Mouse (Mus musculus) heart, adult 2 months (tissue): Measurements from ENCODE around the gene Rps6kb2. TPM values are rescaled to one million over a fixed set of nuclear protein-coding genes. Genes with fewer than 3 reads are reported as not detected.

Source experiments
- DNase-seq, 2 experiments: peaks; one replicate each; pipeline ENCODE4 v3.0.0; 2021
- H3K27ac ChIP-seq: fragments of 200-600 bp; 2 replicates; pipeline ENCODE4 v1.8.1; 2022
- H3K27me3 ChIP-seq: fragments of 200-500 bp; 2 replicates; pipeline ENCODE4 v1.6.1; 2012; ENCODE audit warnings: mild to moderate bottlenecking, low read length, inconsistent platforms, mixed read lengths; ENCODE audit not compliant: control insufficient read depth, insufficient read depth
- H3K36me3 ChIP-seq: fragments of 200-500 bp; 2 replicates; pipeline ENCODE4 v1.6.1; 2012; ENCODE audit warnings: low read length, inconsistent platforms; ENCODE audit not compliant: control insufficient read depth, insufficient read depth
- H3K4me1 ChIP-seq: fragments of 200-500 bp; 2 replicates; pipeline ENCODE4 v1.6.1; 2011; ENCODE audit warnings: low read length; ENCODE audit not compliant: control insufficient read depth, insufficient read depth
- H3K4me3 ChIP-seq: fragments of 200-600 bp; 2 replicates; pipeline ENCODE4 v1.8.1; 2022
- H3K79me2 ChIP-seq: fragments of 200-500 bp; replicated peaks from 2 replicates; pipeline ENCODE4 v1.6.1; 2012; ENCODE audit warnings: mild to moderate bottlenecking, inconsistent platforms, low read length, moderate library complexity, mixed read lengths; ENCODE audit not compliant: control insufficient read depth, insufficient read depth
- H3K9ac ChIP-seq: fragments of 200-500 bp; 2 replicates; pipeline ENCODE4 v1.6.1; 2012; ENCODE audit warnings: low read depth, mild to moderate bottlenecking, control low read depth, inconsistent platforms, low read length, mixed read lengths
- CTCF ChIP-seq: fragments of 200-600 bp; IDR thresholded peaks from 2 replicates; pipeline ENCODE4 v1.8.1; 2022; ENCODE audit warnings: antibody characterized with exemption, mild to moderate bottlenecking, moderate library complexity
- EP300 ChIP-seq: fragments of 200-500 bp; IDR thresholded peaks from 2 replicates; pipeline ENCODE4 v1.6.1; 2011; ENCODE audit warnings: low read depth, low read length, control low read depth; ENCODE audit not compliant: insufficient read depth
- POLR2A ChIP-seq: fragments of 200-500 bp; IDR thresholded peaks from 2 replicates; pipeline ENCODE4 v1.6.1; 2011; ENCODE audit warnings: mild to moderate bottlenecking, low read depth, low read length, control low read depth; ENCODE audit not compliant: insufficient read depth
- WGBS: fragments of 180-500 bp; shearing (Covaris S2); methylation state at CpG from one replicate; pipeline ENCODE4 v1.1.7; 2018; 5-methylcytosine and 5-hydroxymethylcytosine counted together
- intact Hi-C: fragments of 180-260 bp; cut with DNase I; formaldehyde crosslinking; loops from one replicate; pipeline ENCODE4 v1.15.1; 2025
- polyA plus RNA-seq: library from polyadenylated mRNA; depleted of rRNA; stranded (reverse); fragments of >200 nt; gene quantifications from 2 replicates; pipeline ENCODE4 v1.2.3, GENCODE M21; 2012
- total RNA-seq, 2 experiments: library from RNA; stranded (reverse); gene quantifications; 2 replicates each; pipeline ENCODE4 v1.2.3; 2021

The Rps6kb2 gene
- total and polyA plus RNA-seq, 3 experiments, result 14.7 to 32.9 (median 18.2) TPM

DNA sequence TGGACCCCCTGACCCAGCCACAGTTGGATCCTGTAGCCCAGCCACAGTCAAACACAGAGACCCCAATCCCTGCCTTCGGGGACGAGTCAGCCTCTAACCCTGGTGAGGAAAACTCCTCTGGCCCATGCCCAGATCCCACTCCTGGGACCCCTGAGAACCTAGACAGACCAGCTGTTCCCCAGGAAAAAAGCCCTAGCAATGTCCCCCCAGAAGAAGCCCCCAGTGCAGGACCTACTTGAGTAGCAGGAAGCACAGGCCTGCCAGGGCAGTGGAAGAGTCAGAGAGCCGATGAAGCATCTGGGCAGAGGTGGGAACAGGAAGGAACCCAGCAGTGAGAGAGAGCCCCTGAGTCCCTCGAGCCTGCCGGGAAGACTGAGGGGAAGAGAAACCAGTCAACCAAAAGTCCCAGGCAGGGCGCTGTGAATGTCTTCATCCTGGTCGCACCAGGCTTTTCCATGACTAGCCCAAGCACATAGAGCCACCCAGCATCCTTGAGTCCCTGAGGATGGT lies 19.3 kb downstream of the Rps6kb2 start, which contains the start of gene Cabp4:
Cabp4 (minus strand) TSS at position 275 of the 510 bp plus-strand sequence.
- Histone ChIP-seq H3K4me3 (no peak within 1 kb of the TSS), H3K79me2 (no peaks in the 10 kb centered on the region), H3K36me3 (no peaks in the 10 kb centered on the region), H3K4me1 (peaks cover 5% of the 10 kb centered on the region), H3K27ac (peak within 1 kb of the TSS; percentile 68), H3K9ac (no peak within 1 kb of the TSS), H3K27me3 (no peaks in the 10 kb centered on the region)
- DNase-seq, result no peak
- intact Hi-C loops, result no loop called here
- TF ChIP-seq CTCF (no peak), EP300 (no peak), POLR2A (no peak)
- WGBS, result 64% methylated on average over 7 of the region's 7 CpGs

DNA sequence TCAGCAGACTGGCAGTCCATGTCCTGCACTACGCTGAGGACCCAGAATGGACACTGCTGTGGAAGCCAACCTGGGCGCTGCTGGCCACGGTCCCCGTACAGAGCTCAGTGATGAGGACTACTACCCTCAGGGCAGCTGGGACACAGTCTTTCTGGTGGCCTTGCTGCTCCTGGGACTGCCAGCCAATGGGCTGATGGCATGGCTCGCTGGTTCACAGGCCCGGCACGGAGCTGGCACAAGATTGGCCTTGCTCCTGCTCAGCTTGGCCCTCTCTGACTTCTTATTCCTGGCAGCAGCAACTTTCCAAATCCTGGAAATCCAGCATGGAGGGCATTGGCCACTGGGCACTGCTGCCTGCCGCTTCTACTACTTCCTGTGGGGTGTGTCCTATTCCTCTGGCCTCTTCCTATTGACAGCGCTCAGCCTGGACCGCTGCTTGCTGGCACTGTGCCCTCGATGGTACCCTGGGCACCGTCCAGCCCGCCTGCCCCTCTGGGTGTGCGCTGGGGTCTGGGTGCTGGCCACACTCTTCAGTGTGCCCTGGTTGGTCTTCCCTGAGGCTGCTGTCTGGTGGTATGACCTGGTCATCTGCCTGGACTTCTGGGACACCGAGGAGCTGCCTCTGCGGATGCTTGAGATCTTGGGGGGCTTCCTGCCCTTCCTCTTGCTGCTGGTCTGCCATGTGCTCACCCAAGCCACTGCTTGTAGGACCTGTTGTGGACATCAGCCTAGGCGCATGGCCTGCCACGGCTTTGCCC lies 20.6 kb downstream of the Rps6kb2 start:
- Histone ChIP-seq H3K9ac (no peak overlapping the region), H3K79me2 (no peaks in the 10 kb centered on the region), H3K4me1 (peaks cover 1% of the 10 kb centered on the region; the same call in 1 of the 2 replicates), H3K27ac (no peak overlapping the region), H3K4me3 (no peak overlapping the region), H3K27me3 (no peaks in the 10 kb centered on the region), H3K36me3 (no peaks in the 10 kb centered on the region)
- TF ChIP-seq CTCF (no peak), POLR2A (no peak), EP300 (no peak)
- intact Hi-C loops, result no loop called here
- 78% methylated on average over 18 of the region's 18 CpGs for WGBS
- no peak for DNase-seq

DNA sequence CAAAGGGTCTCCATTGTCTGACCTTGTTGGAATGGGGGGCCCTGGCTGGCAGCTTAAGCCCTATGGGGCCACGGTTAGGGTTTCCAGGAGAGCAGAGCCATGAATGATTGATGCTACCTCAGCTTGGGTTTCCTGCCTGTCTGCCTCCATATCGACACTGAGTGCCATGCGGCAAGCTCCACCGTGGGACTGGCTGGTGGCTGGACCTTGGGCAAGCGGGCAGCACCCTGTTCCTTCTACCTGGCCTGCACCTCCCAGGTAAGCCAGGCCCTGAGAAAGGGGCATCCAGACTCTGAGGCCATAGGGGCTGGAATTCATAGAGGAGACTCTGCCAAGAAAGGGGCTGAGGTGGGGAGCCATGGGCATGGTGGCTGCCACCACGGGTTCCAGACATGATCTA lies 23.0 kb downstream of the Rps6kb2 start:
- WGBS, result 82% methylated on average over 6 of the region's 6 CpGs
- Histone ChIP-seq H3K4me3 (no peak overlapping the region), H3K79me2 (no peaks in the 10 kb centered on the region), H3K4me1 (0 out of 2 replicates have a peak, but pooled peaks cover 1% of the 10 kb centered on the region), H3K27me3 (no peaks in the 10 kb centered on the region), H3K27ac (no peak overlapping the region), H3K36me3 (no peaks in the 10 kb centered on the region), H3K9ac (no peak overlapping the region)
- intact Hi-C loops, result no loop called here
- no peak for DNase-seq
- TF ChIP-seq CTCF (no peak), POLR2A (no peak), EP300 (no peak)

DNA sequence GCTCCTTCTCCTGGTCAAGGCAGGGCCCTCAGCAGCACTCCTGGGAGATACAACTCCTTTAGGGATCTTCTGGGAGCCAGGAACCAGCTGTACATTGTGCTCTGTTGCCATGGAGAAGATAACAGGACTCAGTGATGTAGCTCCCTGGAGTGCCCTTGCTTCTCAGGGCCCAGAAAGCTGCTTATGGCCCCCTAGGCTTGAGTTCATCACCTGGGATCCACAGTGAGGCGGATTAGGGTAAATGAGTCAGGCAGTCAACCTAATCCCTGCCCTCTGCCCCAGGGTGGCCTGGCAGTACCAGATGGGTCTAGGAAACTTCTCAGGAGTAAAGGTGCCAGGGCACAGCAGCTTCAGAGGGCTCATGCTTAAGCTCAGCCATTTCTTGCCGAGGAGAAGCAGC lies 23.7 kb downstream of the Rps6kb2 start, which contains the start of gene Gpr152:
Gpr152 (plus strand) TSS at position 342 of the 400 bp plus-strand sequence.
- DNase-seq, result no peak
- intact Hi-C loops, result no loop called here
- Histone ChIP-seq H3K36me3 (no peaks in the 10 kb centered on the region), H3K79me2 (no peaks in the 10 kb centered on the region), H3K27ac (no peak within 1 kb of the TSS), H3K4me1 (no peaks in the 10 kb centered on the region), H3K27me3 (no peaks in the 10 kb centered on the region), H3K9ac (no peak within 1 kb of the TSS), H3K4me3 (no peak within 1 kb of the TSS)
- 84% methylated on average over 2 of the region's 2 CpGs for WGBS
- TF ChIP-seq CTCF, result no peak
- no peak for TF ChIP-seq POLR2A
- TF ChIP-seq EP300, result no peak

DNA sequence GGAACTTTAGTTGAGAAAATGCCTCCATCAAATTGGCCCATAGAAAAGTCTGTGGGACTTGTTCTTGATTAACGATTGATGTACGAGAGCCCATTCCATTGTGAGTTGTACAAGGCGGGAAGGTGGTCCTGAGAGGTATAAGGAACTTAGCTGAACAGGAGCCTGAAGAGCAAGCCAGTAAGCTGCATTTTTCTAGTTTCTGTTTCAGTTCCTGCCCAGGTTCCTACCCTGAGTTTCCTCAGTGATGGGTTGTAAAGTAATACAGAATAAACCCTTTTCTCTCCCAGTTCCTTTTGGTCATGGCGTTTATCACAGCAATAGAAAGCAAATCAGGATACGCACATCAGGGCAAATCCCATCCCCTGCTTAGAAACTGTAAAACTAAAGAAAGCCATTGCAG lies 25.2 kb downstream of the Rps6kb2 start:
- Histone ChIP-seq H3K4me1 (no peaks in the 10 kb centered on the region), H3K36me3 (no peaks in the 10 kb centered on the region), H3K9ac (no peak overlapping the region), H3K4me3 (no peak overlapping the region), H3K27ac (no peak overlapping the region), H3K27me3 (no peaks in the 10 kb centered on the region), H3K79me2 (no peaks in the 10 kb centered on the region)
- 84% methylated on average over 5 of the region's 5 CpGs for WGBS
- no peak for DNase-seq
- TF ChIP-seq POLR2A (no peak), EP300 (no peak), CTCF (no peak)
- intact Hi-C loops, result no loop called here

DNA sequence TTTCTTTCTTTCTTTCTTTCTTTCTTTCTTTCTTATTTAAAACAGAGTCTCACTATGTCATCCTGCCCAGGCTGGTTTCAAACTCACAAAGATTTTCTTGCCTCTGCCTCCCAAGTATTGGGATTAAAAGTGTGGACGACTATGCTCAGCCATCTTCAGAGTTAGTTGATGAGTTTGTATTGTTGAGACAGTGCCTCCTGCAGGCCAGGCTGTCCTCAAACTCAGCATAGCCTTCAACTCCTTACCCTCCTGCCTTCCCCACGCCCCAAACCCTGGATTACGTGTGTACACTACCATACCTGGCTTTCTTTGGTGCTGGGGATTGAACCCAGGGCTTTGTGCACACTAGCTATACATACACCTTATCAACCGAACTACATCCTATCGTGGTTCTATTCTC lies 26.7 kb downstream of the Rps6kb2 start:
- 82% methylated on average over 5 of the region's 5 CpGs for WGBS
- TF ChIP-seq EP300, result no peak
- TF ChIP-seq CTCF, result no peak
- TF ChIP-seq POLR2A, result no peak
- H3K4me1 ChIP-seq, result no peaks in the 10 kb centered on the region
- intact Hi-C loops, result no loop called here
- H3K9ac ChIP-seq, result no peak overlapping the region
- H3K4me3 ChIP-seq, result no peak overlapping the region
- H3K36me3 ChIP-seq, result no peaks in the 10 kb centered on the region
- no peak for DNase-seq
- no peaks in the 10 kb centered on the region for H3K27me3 ChIP-seq
- H3K79me2 ChIP-seq, result no peaks in the 10 kb centered on the region
- H3K27ac ChIP-seq, result no peak overlapping the region
